In the genomic region with DNA sequence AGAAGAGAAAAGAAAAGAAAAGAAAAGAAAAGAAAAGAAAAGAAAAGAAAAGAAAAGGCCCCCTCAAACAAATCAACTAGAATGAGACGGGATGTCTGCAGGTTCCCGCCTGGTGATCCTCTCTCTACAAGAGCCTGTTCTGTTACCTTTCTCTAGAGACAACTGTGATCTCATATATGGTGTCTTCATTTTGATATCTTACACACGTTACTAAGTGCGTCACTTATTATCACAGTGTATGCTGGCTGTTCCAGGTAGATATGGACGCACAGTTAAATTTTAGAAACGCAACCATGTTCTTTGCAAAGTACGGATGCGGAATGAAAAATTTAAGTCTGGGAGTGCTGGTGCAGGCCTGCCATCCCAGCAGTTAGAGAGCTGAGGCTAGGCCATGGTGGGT, we compare ENCODE assay signal across 22 mouse cellular contexts. TPM values are rescaled to one million over a fixed set of nuclear protein-coding genes. Genes with fewer than 3 reads are reported as not detected.
DNase-seq lines count a peak whose midpoint lies in the region; ATAC-seq and TF ChIP-seq lines count a peak whose summit lies in the region.
"Had no signal": no experiment of that assay in that cellular context is flagged by ENCODE, and none has a peak within 500 bp of the region (broad histone marks: within the 10 kb centered on the region; RNA-seq: fewer than 3 reads in every experiment).

No protein-coding gene starts in this region.

- no peaks in the 10 kb centered on the region for H3K36me3 ChIP-seq in heart, embryonic 12.5 days
- no peaks in the 10 kb centered on the region for H3K36me3 ChIP-seq in midbrain, embryonic 11.5 days (ENCODE audit: control insufficient read depth, insufficient read depth, low read length)
- no peaks in the 10 kb centered on the region for H3K36me3 ChIP-seq in midbrain, embryonic 14.5 days (ENCODE audit: control insufficient read depth, insufficient read depth, low read length)
- H3K36me3 ChIP-seq in MEL (ENCODE audit: control insufficient read depth in 1 of 2, insufficient read depth in 2 of 2, low read length in 2 of 2), result peaks cover 0 to 41% of the 10 kb centered on the region in 2 experiments; a peak in 2 of 4 replicates
- H3K36me3 ChIP-seq: G1E had no signal

- peak; percentile 33 for DNase-seq in heart, adult 11 months
- peak; percentile 54 for DNase-seq in midbrain, embryonic 11.5 days (ENCODE audit: low spot score, missing footprints)
- no peak for DNase-seq in midbrain, embryonic 14.5 days
- peak; percentile 65 for DNase-seq in MEL (ENCODE audit: low read depth, low spot score)
- DNase-seq in thymus, postnatal 36 days, result no peak
- DNase-seq: adrenal gland, adult 2 months; adrenal gland, adult 8-10 months; adrenal gland, postnatal 10 days; adrenal gland, postnatal 14 days; adrenal gland, postnatal 25 days; adrenal gland, postnatal 36 days; B cell, adult 2 months; cerebellum, adult 11 months; cerebellum, adult 11-12 months; cerebellum, adult 18-20 months; cerebellum, adult 2 months had no signal

- H3K4me3 ChIP-seq in heart, embryonic 12.5 days, result no peak overlapping the region
- no peak overlapping the region for H3K4me3 ChIP-seq in midbrain, embryonic 11.5 days (ENCODE audit: low read depth, low read length)
- H3K4me3 ChIP-seq in midbrain, embryonic 14.5 days (replicated peaks; ENCODE audit: low read depth, low read length), result no peak overlapping the region
- no peak overlapping the region for H3K4me3 ChIP-seq in MEL (ENCODE audit: control insufficient read depth in 1 of 2, insufficient read depth in 1 of 2, low read depth in 2 of 2, low read length in 2 of 2)

- WGBS in heart, embryonic 12.5 days, result 87% methylated on average over 8 of the region's 8 CpGs
- 96% methylated on average over 8 of the region's 8 CpGs for WGBS in midbrain, embryonic 11.5 days
- WGBS in midbrain, embryonic 14.5 days, result 92% methylated on average over 8 of the region's 8 CpGs

- peaks cover 34% of the 10 kb centered on the region for H3K4me1 ChIP-seq in heart, embryonic 12.5 days (replicated peaks)
- no peaks in the 10 kb centered on the region for H3K4me1 ChIP-seq in midbrain, embryonic 11.5 days (ENCODE audit: control insufficient read depth, insufficient read depth, low read length)
- H3K4me1 ChIP-seq in midbrain, embryonic 14.5 days (ENCODE audit: control insufficient read depth, insufficient read depth, low read length), result no peaks in the 10 kb centered on the region
- H3K4me1 ChIP-seq in MEL (ENCODE audit: control insufficient read depth in 1 of 2, insufficient read depth in 2 of 2, low read length in 2 of 2), result peaks cover 30 to 51% of the 10 kb centered on the region in 2 experiments

- H3K27ac ChIP-seq in heart, embryonic 12.5 days (ENCODE audit: poor library complexity, severe bottlenecking), result no peak overlapping the region
- no peak overlapping the region for H3K27ac ChIP-seq in midbrain, embryonic 11.5 days (ENCODE audit: low read depth, low read length)
- H3K27ac ChIP-seq in midbrain, embryonic 14.5 days (replicated peaks; ENCODE audit: low read depth, low read length), result no peak overlapping the region
- H3K27ac ChIP-seq in MEL (ENCODE audit: control insufficient read depth, low read depth, low read length), result peak overlapping the region; percentile 74

- TF ChIP-seq EP300 in MEL (IDR thresholded peaks at IDR 0.05; ENCODE audit: low read depth in 1 of 2, low read length in 2 of 2), result peak; percentile 80 to 92

- no peak overlapping the region for H3K9ac ChIP-seq in heart, embryonic 12.5 days
- no peak overlapping the region for H3K9ac ChIP-seq in midbrain, embryonic 11.5 days (ENCODE audit: low read length)
- no peak overlapping the region for H3K9ac ChIP-seq in midbrain, embryonic 14.5 days (replicated peaks; ENCODE audit: low read length)
- no peak overlapping the region for H3K9ac ChIP-seq in MEL (ENCODE audit: control insufficient read depth, low read depth, low read length, poor library complexity, severe bottlenecking)

- no peak for ATAC-seq in heart, embryonic 12.5 days (ENCODE audit: insufficient number of reproducible peaks, low FRiP score)
- ATAC-seq in midbrain, embryonic 11.5 days (ENCODE audit: low FRiP score), result no peak
- ATAC-seq in midbrain, embryonic 14.5 days (ENCODE audit: low FRiP score, low TSS enrichment), result no peak
- ATAC-seq: activated CD4-positive, CD25-positive, alpha-beta regulatory T cell, adult 4 months; CD4-positive, CD25-positive, alpha-beta regulatory T cell, adult 4 months; Patski had no signal

- TF ChIP-seq CTCF in MEL (IDR thresholded peaks at IDR 0.05 in 2 of 3, conservative IDR thresholded peaks at IDR 0.05 in 1 of 3; ENCODE audit: control insufficient read depth in 1 of 3, insufficient read depth in 1 of 3, low read depth in 2 of 3, low read length in 3 of 3, poor library complexity in 1 of 3, severe bottlenecking in 1 of 3), result no peak

- H3K4me2 ChIP-seq in heart, embryonic 12.5 days, result no peak overlapping the region
- H3K4me2 ChIP-seq in midbrain, embryonic 11.5 days, result no peak overlapping the region
- no peak overlapping the region for H3K4me2 ChIP-seq in midbrain, embryonic 14.5 days (ENCODE audit: low read length)

- H3K79me2 ChIP-seq in MEL (ENCODE audit: control insufficient read depth, insufficient read depth, low read length, poor library complexity), result no peaks in the 10 kb centered on the region

- no peaks in the 10 kb centered on the region for H3K9me3 ChIP-seq in heart, embryonic 12.5 days (replicated peaks)
- H3K9me3 ChIP-seq in midbrain, embryonic 11.5 days (ENCODE audit: control insufficient read depth, low read length), result no peaks in the 10 kb centered on the region
- H3K9me3 ChIP-seq in midbrain, embryonic 14.5 days (ENCODE audit: control insufficient read depth, low read length), result no peaks in the 10 kb centered on the region
- H3K9me3 ChIP-seq in MEL (replicated peaks; ENCODE audit: insufficient read depth, low read length), result no peaks in the 10 kb centered on the region

- TF ChIP-seq POLR2A in MEL (IDR thresholded peaks at IDR 0.05; ENCODE audit: control insufficient read depth in 1 of 2, insufficient read depth in 1 of 2, low read depth in 1 of 2, low read length in 2 of 2, poor library complexity in 1 of 2), result no peak

- H3K27me3 ChIP-seq in heart, embryonic 12.5 days (replicated peaks), result no peaks in the 10 kb centered on the region
- H3K27me3 ChIP-seq in midbrain, embryonic 11.5 days (ENCODE audit: control insufficient read depth, insufficient read depth, low read length), result no peaks in the 10 kb centered on the region
- no peaks in the 10 kb centered on the region for H3K27me3 ChIP-seq in midbrain, embryonic 14.5 days (ENCODE audit: control insufficient read depth, insufficient read depth, low read length)
- no peaks in the 10 kb centered on the region for H3K27me3 ChIP-seq in MEL (ENCODE audit: control insufficient read depth in 1 of 2, insufficient read depth in 2 of 2, low read length in 2 of 2)
- H3K27me3 ChIP-seq: CH12.LX, Patski had no signal

- TF ChIP-seq RAD21 in MEL (IDR thresholded peaks at IDR 0.05; ENCODE audit: low read depth, low read length), result no peak

TF ChIP-seq in MEL, 35 proteins besides CTCF, POLR2A, EP300 and RAD21 (continues in another document):
- no peak for TF ChIP-seq POLR2AphosphoS5 (IDR thresholded peaks at IDR 0.05; ENCODE audit: borderline replicate concordance, low read depth, low read length)
- 0 out of 2 replicates have a peak, but pooled peaks have one; percentile 20 for TF ChIP-seq MAX (IDR thresholded peaks at IDR 0.05; ENCODE audit: low read length)
- no peak; the same call in 1 of the 2 replicates for TF ChIP-seq BHLHE40 (IDR thresholded peaks at IDR 0.05; ENCODE audit: borderline replicate concordance, low read depth, low read length)
- 0 out of 2 replicates have a peak, but pooled peaks have one; percentile 47 for TF ChIP-seq MYC (IDR thresholded peaks at IDR 0.05; ENCODE audit: low read depth, low read length)
- TF ChIP-seq MEF2A (IDR thresholded peaks at IDR 0.05; ENCODE audit: extremely low read depth, insufficient replicate concordance, low read depth, low read length, poor library complexity, severe bottlenecking), result no peak
- no peak for TF ChIP-seq GABPA (IDR thresholded peaks at IDR 0.05; ENCODE audit: low read depth, low read length)
- TF ChIP-seq RCOR1 (IDR thresholded peaks at IDR 0.05; ENCODE audit: low read depth, low read length), result no peak; the same call in 1 of the 2 replicates
- no peak for TF ChIP-seq NRF1 (IDR thresholded peaks at IDR 0.05; ENCODE audit: insufficient read depth, low read depth, low read length, poor library complexity, severe bottlenecking)
- TF ChIP-seq ZNF384 (IDR thresholded peaks at IDR 0.05; ENCODE audit: low read depth, low read length), result no peak
- no peak for TF ChIP-seq NELFE (IDR thresholded peaks at IDR 0.05; ENCODE audit: low read depth, low read length)
- peak; percentile 18; the same call in 1 of the 2 replicates for TF ChIP-seq HCFC1 (IDR thresholded peaks at IDR 0.05; ENCODE audit: low read depth, low read length)
- TF ChIP-seq GATA1 (IDR thresholded peaks at IDR 0.05; ENCODE audit: low read depth, low read length), result peak; percentile 82
- TF ChIP-seq SIN3A (IDR thresholded peaks at IDR 0.05; ENCODE audit: low read length), result peak; percentile 62
- TF ChIP-seq MAZ (IDR thresholded peaks at IDR 0.05; ENCODE audit: low read depth, low read length), result peak; percentile 57; the same call in 1 of the 2 replicates
- peak; percentile 85 for TF ChIP-seq TCF12 (IDR thresholded peaks at IDR 0.05; ENCODE audit: low read depth, low read length)
- TF ChIP-seq MAFK (IDR thresholded peaks at IDR 0.05; ENCODE audit: borderline replicate concordance, low read depth, low read length), result no peak
- TF ChIP-seq USF1 (IDR thresholded peaks at IDR 0.05; ENCODE audit: low read depth, low read length), result no peak
- no peak for TF ChIP-seq CHD1 (IDR thresholded peaks at IDR 0.05; ENCODE audit: low read depth, low read length)
- no peak for TF ChIP-seq UBTF (IDR thresholded peaks at IDR 0.05; ENCODE audit: borderline replicate concordance, insufficient read depth, low read depth, low read length)
- TF ChIP-seq TAL1 (IDR thresholded peaks at IDR 0.05; ENCODE audit: low read length), result peak; percentile 48
- TF ChIP-seq CHD2 (IDR thresholded peaks at IDR 0.05; ENCODE audit: low read length), result no peak
- TF ChIP-seq KAT2A (conservative IDR thresholded peaks at IDR 0.05; ENCODE audit: low read depth, low read length), result no peak
- no peak for TF ChIP-seq POLR2AphosphoS2 (IDR thresholded peaks at IDR 0.05; ENCODE audit: low read length)
- no peak for TF ChIP-seq ZKSCAN1 (IDR thresholded peaks at IDR 0.05; ENCODE audit: low read depth, low read length)

RNA-seq across cellular contexts. Expression of a gene that starts 53.2 kb away (rescaled TPM):
- 154 and 161 TPM in 2 replicates for polyA plus RNA-seq in heart, embryonic 12.5 days (2016; fragmentation: Nextera tagmentation; extraction: Ambion mirVana)
- 211 and 237 TPM in 2 replicates for polyA plus RNA-seq in midbrain, embryonic 11.5 days (2014; fragmentation: Nextera tagmentation; extraction: Ambion mirVana)
- polyA plus RNA-seq in midbrain, embryonic 14.5 days (2014; fragmentation: Nextera tagmentation; extraction: Ambion mirVana), result 131 and 159 TPM in 2 replicates
- 80.6 and 150 TPM in 2 replicates for total RNA-seq in MEL (2012; rRNA removed)
- 100 to 1,000 TPM; 177 to 590 TPM for polyA plus RNA-seq in MEL (2012; ENCODE audit: insufficient read depth in 1 of 2, insufficient read length in 2 of 2, low read depth in 1 of 2, low replicate concordance in 2 of 2, missing spikeins in 1 of 2)

Comparison
In these comparisons a context has a peak if more than half of its experiments do, and no peak if none do; other contexts are left out.
1. DNase-seq: peak in heart, adult 11 months (single experiment), midbrain, embryonic 11.5 days (single experiment) and MEL (single experiment); none in midbrain, embryonic 14.5 days (single experiment) and thymus, postnatal 36 days (0 of 2).